Mouse (Mus musculus) CH12.LX (cell line): ENCODE measurements around the gene Chid1. TPM values are rescaled to one million over a fixed set of nuclear protein-coding genes. Genes with fewer than 3 reads are reported as not detected.

Source experiments
- DNase-seq: peaks from one replicate; pipeline ENCODE4 v3.0.0-alpha.2; 2013; ENCODE audit errors: extremely low read depth
- H3K27ac ChIP-seq: 2 replicates; pipeline ENCODE4 v1.5.1; 2012; ENCODE audit warnings: low read depth, mild to moderate bottlenecking, control low read depth, moderate library complexity; ENCODE audit not compliant: insufficient read depth
- H3K27me3 ChIP-seq: replicated peaks from 2 replicates; pipeline ENCODE3; 2012; ENCODE audit warnings: inconsistent platforms
- H3K36me3 ChIP-seq, 2 experiments: replicated peaks in 1 of 2; 2 replicates each; pipeline versions ENCODE3 to v1.6.1; 2012; ENCODE audit warnings: inconsistent platforms in 1 of 2, low read length in 1 of 2, mild to moderate bottlenecking in 1 of 2, mixed read lengths in 1 of 2, moderate library complexity in 1 of 2; ENCODE audit not compliant: control insufficient read depth in 1 of 2, insufficient read depth in 1 of 2
- H3K4me1 ChIP-seq, 2 experiments: 2 replicates each; pipeline ENCODE4 v1.6.1; 2012; ENCODE audit warnings: inconsistent platforms in 1 of 2, moderate library complexity in 1 of 2; ENCODE audit not compliant: insufficient read depth in 2 of 2, control insufficient read depth in 1 of 2
- H3K4me2 ChIP-seq: 2 replicates; pipeline ENCODE4 v1.6.1; 2012; ENCODE audit warnings: low read depth, mild to moderate bottlenecking, control low read depth; ENCODE audit not compliant: poor library complexity, insufficient read depth, severe bottlenecking
- H3K4me3 ChIP-seq, 3 experiments: fragments of 150-350 bp in 1 of 3; sonication (generic) in 1 of 3; replicated peaks in 1 of 3; 2 replicates each; pipeline versions ENCODE3 to v1.5.1; 2011 to 2012; ENCODE audit warnings: low read depth in 2 of 3, low read length in 2 of 3, mild to moderate bottlenecking in 2 of 3, moderate library complexity in 2 of 3, control low read depth in 1 of 3, improper control_type of control experiment in 1 of 3, inconsistent platforms in 1 of 3, mixed read lengths in 1 of 3; ENCODE audit not compliant: poor library complexity in 1 of 3
- H3K79me2 ChIP-seq: replicated peaks from 2 replicates; pipeline ENCODE4 v1.6.1; 2012; ENCODE audit warnings: mild to moderate bottlenecking, moderate library complexity; ENCODE audit not compliant: control insufficient read depth, poor library complexity, insufficient read depth, severe bottlenecking; ENCODE audit errors: extremely low read depth
- H3K9ac ChIP-seq: 2 replicates; pipeline ENCODE4 v1.6.1; 2012; ENCODE audit warnings: low read depth, mild to moderate bottlenecking, control low read depth, moderate library complexity; ENCODE audit not compliant: insufficient read depth
- H3K9me3 ChIP-seq: replicated peaks from 2 replicates; pipeline ENCODE3; 2012; ENCODE audit warnings: low read length, inconsistent platforms, mixed read lengths
- CHD2 ChIP-seq: IDR thresholded peaks from 2 replicates; pipeline ENCODE4 v1.6.1; 2011; ENCODE audit warnings: low read length, improper control_type of control experiment
- E2F4 ChIP-seq: IDR thresholded peaks from 2 replicates; pipeline ENCODE4 v1.6.1; 2011; ENCODE audit warnings: low read depth, low read length, improper control_type of control experiment; ENCODE audit not compliant: insufficient replicate concordance
- ELF1 ChIP-seq: IDR thresholded peaks from 2 replicates; pipeline ENCODE4 v1.6.1; 2014; ENCODE audit warnings: low read depth, mild to moderate bottlenecking, inconsistent platforms, low read length, improper control_type of control experiment
- ETS1 ChIP-seq: conservative IDR thresholded peaks from 2 replicates; pipeline ENCODE4 v1.6.1; 2012; ENCODE audit warnings: low read depth, mild to moderate bottlenecking, inconsistent platforms, low read length, improper control_type of control experiment, moderate library complexity
- GABPA ChIP-seq: IDR thresholded peaks from 2 replicates; pipeline ENCODE4 v1.6.1; 2012; ENCODE audit warnings: low read depth, low read length, improper control_type of control experiment, inconsistent platforms; ENCODE audit not compliant: insufficient replicate concordance
- HCFC1 ChIP-seq: IDR thresholded peaks from 2 replicates; pipeline ENCODE4 v1.6.1; 2012; ENCODE audit warnings: low read depth, mild to moderate bottlenecking, inconsistent platforms, low read length, improper control_type of control experiment
- IRF4 ChIP-seq: IDR thresholded peaks from 2 replicates; pipeline ENCODE4 v1.6.1; 2014; ENCODE audit warnings: low read depth, mild to moderate bottlenecking, inconsistent platforms, low read length, improper control_type of control experiment
- JUND ChIP-seq: conservative IDR thresholded peaks from 2 replicates; pipeline ENCODE4 v1.6.1; 2011; ENCODE audit warnings: low read depth, low read length, improper control_type of control experiment
- MAFK ChIP-seq: IDR thresholded peaks from 2 replicates; pipeline ENCODE4 v1.6.1; 2011; ENCODE audit warnings: low read length, improper control_type of control experiment; ENCODE audit not compliant: insufficient replicate concordance
- MAX ChIP-seq: IDR thresholded peaks from 2 replicates; pipeline ENCODE4 v1.6.1; 2011; ENCODE audit warnings: low read length, improper control_type of control experiment
- MEF2A ChIP-seq: IDR thresholded peaks from 2 replicates; pipeline ENCODE4 v1.6.1; 2014; ENCODE audit warnings: low read depth, mild to moderate bottlenecking, inconsistent platforms, low read length, improper control_type of control experiment, borderline replicate concordance
- MXI1 ChIP-seq: IDR thresholded peaks from 2 replicates; pipeline ENCODE4 v1.6.1; 2011; ENCODE audit warnings: mild to moderate bottlenecking, low read depth, low read length, improper control_type of control experiment
- PAX5 ChIP-seq: IDR thresholded peaks from 2 replicates; pipeline ENCODE4 v1.6.1; 2012; ENCODE audit warnings: low read length, inconsistent platforms, mixed read lengths
- POLR2A ChIP-seq: IDR thresholded peaks from 2 replicates; pipeline ENCODE4 v1.6.1; 2011; ENCODE audit warnings: low read depth, mild to moderate bottlenecking, improper control_type of control experiment, low read length
- POLR2AphosphoS2 ChIP-seq: IDR thresholded peaks from 2 replicates; pipeline ENCODE4 v1.6.1; 2011; ENCODE audit warnings: low read depth, low read length, improper control_type of control experiment
- RAD21 ChIP-seq: IDR thresholded peaks from 2 replicates; pipeline ENCODE4 v1.6.1; 2011; ENCODE audit warnings: low read depth, mild to moderate bottlenecking, low read length, improper control_type of control experiment, moderate library complexity
- SMC3 ChIP-seq: IDR thresholded peaks from 2 replicates; pipeline ENCODE4 v1.6.1; 2011; ENCODE audit warnings: low read depth, low read length, improper control_type of control experiment
- TCF12 ChIP-seq: IDR thresholded peaks from 2 replicates; pipeline ENCODE4 v1.6.1; 2014; ENCODE audit warnings: low read depth, mild to moderate bottlenecking, inconsistent platforms, low read length, improper control_type of control experiment
- USF2 ChIP-seq: conservative IDR thresholded peaks from 2 replicates; pipeline ENCODE4 v1.6.1; 2011; ENCODE audit warnings: low read depth, low read length, improper control_type of control experiment
- ZC3H11A ChIP-seq: IDR thresholded peaks from 2 replicates; pipeline ENCODE4 v1.6.1; 2012; ENCODE audit warnings: low read depth, mild to moderate bottlenecking, inconsistent platforms, low read length, improper control_type of control experiment
- ZKSCAN1 ChIP-seq: IDR thresholded peaks from 2 replicates; pipeline ENCODE4 v1.6.1; 2012; ENCODE audit warnings: low read depth, inconsistent platforms, low read length, improper control_type of control experiment, borderline replicate concordance
- ZMIZ1 ChIP-seq: IDR thresholded peaks from 2 replicates; pipeline ENCODE4 v1.6.1; 2012; ENCODE audit warnings: low read depth, mild to moderate bottlenecking, inconsistent platforms, low read length, improper control_type of control experiment
- dilution Hi-C: fragments of 300-500 bp; cut with MboI; formaldehyde crosslinking; loops from 2 replicates; pipeline ENCODE4 v1.14.3; 2020; ENCODE audit warnings: low sequenced_read_pairs; ENCODE audit not compliant: extremely low pct_unique_long_range_greater_than_20kb, extremely low pct_ligation_motif_present
- in situ Hi-C: fragments of 300-500 bp; cut with MboI; formaldehyde crosslinking; loops from 3 replicates; pipeline ENCODE4 v1.14.3; 2019; ENCODE audit warnings: low sequenced_read_pairs, low pct_ligation_motif_present, low pct_unique_long_range_greater_than_20kb, mixed read lengths
- polyA plus RNA-seq: library from polyadenylated mRNA; unstranded; fragments of >175 nt; gene quantifications from 2 replicates; pipeline ENCODE4 v1.2.1, GENCODE M21; 2012; ENCODE audit warnings: low read depth; ENCODE audit not compliant: insufficient read length
- total RNA-seq, 2 experiments: library from RNA; depleted of rRNA; stranded (reverse); fragments of 300-350 nt in 1 of 2; fragments of >200 nt in 1 of 2; gene quantifications; 2 replicates each; pipeline ENCODE4 v1.2.3; 2012 to 2014

Gene Chid1
- total and polyA plus RNA-seq, 3 experiments, result 27.0 to 50.5 (median 42.3) TPM

DNA sequence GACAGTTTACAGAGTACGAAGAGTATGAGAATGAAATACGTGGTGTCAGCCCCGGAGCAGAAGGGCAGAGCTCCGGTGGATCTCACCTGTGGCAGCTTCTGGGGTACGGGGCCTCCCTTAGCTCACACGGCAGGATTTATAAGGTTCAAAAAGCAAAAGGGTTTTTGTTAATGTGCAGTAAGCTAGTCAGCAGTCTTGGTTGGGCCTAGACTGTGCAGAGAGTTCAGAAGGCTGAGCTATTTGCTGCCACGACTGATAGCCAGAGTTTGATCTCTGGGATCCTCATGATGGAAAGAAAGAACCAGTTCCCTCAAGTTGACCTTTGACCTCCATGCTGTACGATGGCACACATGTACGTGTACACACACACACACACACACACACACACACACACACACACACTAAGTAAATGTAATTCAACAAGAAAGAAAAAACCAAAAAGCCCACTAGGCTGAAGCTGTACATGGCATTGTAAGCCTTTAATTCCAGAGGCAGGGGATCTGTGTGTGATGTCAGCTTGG lies 29.7 kb upstream of the Chid1 start:
- H3K36me3 ChIP-seq, result peaks cover 0 to 46% of the 10 kb centered on the region in 2 experiments
- TF ChIP-seq ZKSCAN1, result no peak
- no peak for TF ChIP-seq POLR2AphosphoS2
- no peak for TF ChIP-seq GABPA
- TF ChIP-seq POLR2A, result no peak
- TF ChIP-seq RAD21, result no peak
- no peak for TF ChIP-seq MAX
- no peak for TF ChIP-seq MEF2A
- no peak for TF ChIP-seq E2F4
- TF ChIP-seq ETS1, result no peak
- peaks cover 10 to 25% of the 10 kb centered on the region in 2 experiments for H3K4me1 ChIP-seq
- no peak overlapping the region for H3K4me2 ChIP-seq
- H3K27ac ChIP-seq, result no peak overlapping the region
- peaks cover 11% of the 10 kb centered on the region for H3K79me2 ChIP-seq
- no peak overlapping the region for H3K9ac ChIP-seq
- in situ Hi-C loops (no loop called here), dilution Hi-C loops (no loop called here)
- no peaks in the 10 kb centered on the region for H3K9me3 ChIP-seq
- H3K27me3 ChIP-seq, result no peaks in the 10 kb centered on the region
- no peak for DNase-seq
- no peak overlapping the region for H3K4me3 ChIP-seq

DNA sequence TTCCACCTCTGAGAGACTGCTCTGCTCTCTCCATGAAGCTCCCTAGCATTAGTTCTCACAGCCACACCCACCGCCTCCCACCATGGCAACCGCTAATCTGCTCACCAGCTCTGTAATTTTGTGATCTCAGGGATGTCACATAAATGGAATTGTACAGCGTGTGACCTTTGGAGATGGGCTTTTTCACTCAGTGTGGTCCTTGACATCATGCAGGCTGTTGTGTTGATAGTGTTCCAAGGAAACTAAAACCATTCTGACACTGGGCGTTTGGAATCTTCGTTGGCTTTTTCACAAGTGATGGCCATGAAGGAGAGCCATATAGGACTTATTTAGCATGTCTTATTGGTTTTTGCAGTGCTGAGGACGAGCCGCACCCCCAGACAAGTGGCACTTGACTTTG lies 26.9 kb upstream of the Chid1 start:
- H3K9me3 ChIP-seq, result no peaks in the 10 kb centered on the region
- dilution Hi-C loops (no loop called here), in situ Hi-C loops (no loop called here)
- no peak overlapping the region for H3K27ac ChIP-seq
- DNase-seq, result no peak
- H3K36me3 ChIP-seq, result peaks cover 0 to 41% of the 10 kb centered on the region in 2 experiments
- no peak for TF ChIP-seq ZMIZ1
- TF ChIP-seq ETS1, result no peak
- TF ChIP-seq POLR2AphosphoS2, result no peak
- TF ChIP-seq ELF1, result no peak
- TF ChIP-seq E2F4, result no peak
- TF ChIP-seq MXI1, result no peak
- no peak for TF ChIP-seq SMC3
- TF ChIP-seq ZC3H11A, result no peak
- TF ChIP-seq HCFC1, result no peak
- TF ChIP-seq USF2, result no peak
- no peak for TF ChIP-seq IRF4
- no peak for TF ChIP-seq MAFK
- TF ChIP-seq PAX5, result no peak
- TF ChIP-seq JUND, result no peak
- no peak for TF ChIP-seq TCF12
- no peak for TF ChIP-seq CHD2
- TF ChIP-seq RAD21, result no peak
- no peak overlapping the region for H3K4me2 ChIP-seq
- no peak overlapping the region for H3K4me3 ChIP-seq
- peaks cover 20% of the 10 kb centered on the region for H3K79me2 ChIP-seq
- H3K27me3 ChIP-seq, result no peaks in the 10 kb centered on the region
- peaks cover 9 to 30% of the 10 kb centered on the region in 2 experiments for H3K4me1 ChIP-seq
- H3K9ac ChIP-seq, result no peak overlapping the region
